Mouse (Mus musculus) cerebellum, adult 9-11 months (tissue): ENCODE measurements at regions not wholly inside any gene's neighbourhood (a gene's known extent, or its start where the extent isn't known, plus 50 kb on each side); places are given as distances from the start of the nearest gene placed in this dataset.
A peak's percentile ranks its signal among the peaks of the same experiment; 100 is the strongest.

Experiments used
- DNase-seq: peaks from one replicate; pipeline ENCODE4 v3.0.0; 2022

GRCm38 (mm10) chr15:42320349-42320748, 2186.2 kb downstream of the 9330182O14Rik start:
- no peak for DNase-seq

DNA sequence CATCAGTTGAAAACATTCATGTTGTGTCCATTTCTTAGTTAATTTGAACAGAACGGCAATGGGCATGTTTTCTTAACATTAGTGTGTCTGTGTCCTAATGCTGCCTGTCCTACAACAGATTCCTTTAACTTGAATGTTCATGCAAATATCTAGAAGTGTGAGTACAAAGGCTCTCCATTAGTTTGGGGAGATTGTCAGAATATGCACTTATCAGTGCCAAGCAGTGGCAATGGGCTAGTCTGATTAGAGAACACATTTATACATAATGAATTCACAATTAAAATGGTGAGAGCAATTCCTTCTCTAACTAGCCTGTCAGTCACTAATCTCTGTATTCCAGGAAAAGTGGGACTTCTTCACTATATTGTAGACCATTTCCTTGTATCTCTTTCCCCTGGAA, 2188.8 kb downstream of the 9330182O14Rik start:
- DNase-seq: no peak

DNA sequence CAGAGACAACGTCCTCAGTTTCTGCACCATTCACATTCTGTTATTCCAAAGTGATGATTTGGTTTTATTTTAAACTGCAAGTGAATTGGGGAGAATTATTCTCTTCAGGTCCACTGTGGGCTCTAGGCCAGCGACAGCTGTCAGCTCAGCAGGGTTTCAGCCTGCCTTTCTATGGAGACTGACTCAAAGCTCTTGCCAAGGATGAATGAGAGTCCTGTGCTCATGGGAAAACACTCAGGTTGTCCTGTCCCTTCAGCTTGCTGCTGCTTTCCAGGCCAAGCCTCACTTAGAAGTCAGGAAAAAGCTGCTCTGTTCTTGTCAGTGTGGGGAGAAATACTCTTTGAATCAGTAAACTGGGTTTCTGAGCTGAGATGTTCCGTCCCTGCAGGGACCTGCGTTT, 2191.1 kb downstream of the 9330182O14Rik start:
- DNase-seq: peak; percentile 96

- peak; percentile 23 for DNase-seq
Measured at GRCm38 (mm10) chr15:42328535-42328934, 2194.4 kb downstream of the 9330182O14Rik start.

GRCm38 (mm10) chr15:42329742-42330141, 2195.6 kb downstream of the 9330182O14Rik start:
- DNase-seq: no peak

DNA sequence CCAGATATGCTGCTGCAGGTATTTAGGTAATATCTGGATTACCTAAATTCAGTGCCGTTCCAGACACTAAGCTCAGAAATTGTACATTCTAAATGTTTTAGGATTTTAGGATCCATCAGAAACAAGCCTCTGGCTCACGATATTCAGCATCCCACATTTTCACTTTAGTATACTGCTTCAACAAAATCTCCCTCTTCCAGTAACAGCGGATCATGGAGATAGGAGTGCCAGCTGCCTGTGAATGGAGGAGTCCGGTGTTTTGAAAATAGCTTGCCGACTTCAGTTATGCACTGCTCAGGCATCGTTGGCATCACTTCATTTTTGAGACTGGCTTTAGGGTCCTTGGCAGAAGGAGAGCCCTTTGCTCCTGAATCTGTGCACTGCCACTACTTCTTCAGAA, 2199.5 kb downstream of the 9330182O14Rik start:
- DNase-seq: no peak

- DNase-seq: no peak
Measured at GRCm38 (mm10) chr15:42346131-42346530, 2212.0 kb downstream of the 9330182O14Rik start.

- DNase-seq: no peak
Measured at GRCm38 (mm10) chr15:42361871-42362270, 2227.7 kb downstream of the 9330182O14Rik start.

- no peak for DNase-seq
Measured at GRCm38 (mm10) chr15:42364979-42365378, 2230.8 kb downstream of the 9330182O14Rik start.

DNA sequence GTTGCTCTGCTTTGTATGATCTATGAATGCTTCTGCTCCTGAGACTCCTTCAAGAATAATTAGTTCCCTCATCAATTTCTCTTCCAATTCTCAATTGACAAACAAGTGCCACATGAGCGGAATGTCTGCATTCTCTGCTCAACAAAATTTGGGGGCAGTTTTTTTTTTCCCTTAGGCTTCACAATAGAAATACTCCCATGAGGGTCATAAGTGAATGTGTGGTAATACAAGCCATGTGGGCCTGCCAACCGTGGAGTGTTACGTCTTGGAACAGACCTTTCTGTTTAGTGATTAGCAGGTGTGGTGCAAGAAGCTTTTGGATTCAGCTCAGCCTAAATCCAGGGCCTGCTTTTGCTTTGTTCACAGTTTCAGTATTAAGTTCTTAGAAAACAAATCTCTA, 2232.6 kb downstream of the 9330182O14Rik start:
- DNase-seq: no peak

DNA sequence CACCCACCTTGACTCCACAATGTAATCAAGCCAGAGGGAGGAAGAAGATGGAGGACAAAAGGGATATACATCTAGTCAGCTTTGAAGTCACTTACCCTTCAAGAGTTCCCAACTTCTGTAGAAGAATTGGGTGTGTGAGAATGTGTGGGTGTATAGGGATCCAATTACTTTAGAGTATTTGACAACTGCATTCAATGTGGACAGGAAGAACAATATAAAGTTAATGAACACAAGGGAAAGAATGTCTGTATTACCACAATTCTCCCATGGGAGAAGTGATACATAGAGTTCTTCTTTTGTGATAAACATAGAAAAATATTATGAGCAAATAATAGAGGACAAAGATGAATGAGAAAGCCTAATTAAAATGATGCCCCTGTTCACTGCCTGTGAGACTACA, 2235.4 kb downstream of the 9330182O14Rik start:
- DNase-seq: no peak

DNA sequence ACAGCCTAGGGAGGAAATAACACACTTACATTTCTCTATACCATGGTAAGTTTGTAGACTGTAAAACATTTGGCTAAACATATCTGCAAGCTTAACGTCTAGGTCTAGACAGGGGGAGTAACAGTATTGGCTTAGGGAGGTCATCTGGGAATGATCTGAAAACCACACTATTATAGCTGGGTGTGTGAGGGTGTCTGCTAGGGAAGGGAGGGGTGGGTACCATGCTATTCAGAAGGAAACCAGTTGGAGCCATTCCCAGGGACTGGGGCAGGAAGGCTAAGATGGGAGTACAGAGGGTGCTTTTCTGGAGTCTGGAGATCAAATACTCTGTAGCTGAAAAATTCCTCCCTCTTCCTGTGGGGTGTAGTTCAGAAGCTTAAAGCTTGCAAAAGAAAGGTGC, 2235.9 kb downstream of the 9330182O14Rik start:
- no peak for DNase-seq

DNA sequence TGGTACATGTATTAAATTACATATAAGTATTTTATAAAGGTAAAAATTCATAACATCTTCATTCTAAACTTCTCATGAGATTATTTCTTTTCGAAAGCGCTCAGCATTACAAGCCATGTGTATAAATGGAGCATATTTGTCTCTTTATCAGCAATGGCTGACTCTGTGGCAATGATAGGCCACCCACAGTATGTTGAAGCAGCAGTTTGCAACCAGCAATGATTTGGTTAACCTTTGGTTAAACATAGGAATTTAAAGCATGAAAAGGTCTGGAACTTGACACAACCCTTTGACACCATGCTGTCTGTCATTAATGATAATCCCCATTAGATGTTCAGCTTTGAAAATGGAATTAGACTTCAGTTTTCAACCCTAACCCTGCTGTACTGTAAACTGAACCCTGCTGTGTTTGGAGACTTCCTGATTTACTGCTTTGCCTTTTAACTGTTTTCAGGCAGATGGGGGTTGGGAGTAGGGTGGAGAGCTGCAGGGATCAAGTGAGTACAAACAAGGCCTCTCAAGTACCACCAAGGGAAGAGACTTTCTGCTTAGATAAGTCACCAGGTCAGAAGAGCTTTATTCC, 2238.6 kb downstream of the 9330182O14Rik start:
- no peak for DNase-seq
